Mouse (Mus musculus) right cerebral cortex, adult 2 months (tissue): ENCODE data around the gene Vcp.
"Not testable (repeated sequence)": the region's sequence is repeated elsewhere in the genome, so short reads cannot be mapped to it uniquely, and the experiment has no call there.

ENCODE experiments used
- DNase-seq, 2 experiments: peaks; one replicate each; pipeline ENCODE4 v3.0.0; 2021 to 2022; ENCODE audit warnings: low spot score in 2 of 2

The Vcp gene

DNA sequence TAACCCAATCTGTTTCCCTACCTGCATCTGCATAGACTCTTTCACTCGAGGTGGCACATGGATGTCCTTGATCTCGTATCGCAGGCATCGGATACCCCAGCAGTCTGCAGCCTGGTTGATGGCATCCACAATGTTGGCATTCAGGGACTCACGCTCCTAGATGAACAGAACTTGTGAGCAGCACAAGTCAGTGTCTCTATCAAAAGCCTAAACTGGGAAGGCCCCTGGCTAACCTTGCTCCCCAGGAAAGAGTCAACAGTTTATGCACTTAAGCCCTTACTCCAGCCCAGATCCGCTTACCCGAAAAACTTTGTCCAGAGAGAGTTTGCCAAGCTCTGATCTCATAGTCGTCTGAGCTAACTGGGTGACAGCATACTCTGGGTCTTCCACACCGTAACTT lies 29.4 kb upstream of the Vcp start:
- no peak for DNase-seq

DNA sequence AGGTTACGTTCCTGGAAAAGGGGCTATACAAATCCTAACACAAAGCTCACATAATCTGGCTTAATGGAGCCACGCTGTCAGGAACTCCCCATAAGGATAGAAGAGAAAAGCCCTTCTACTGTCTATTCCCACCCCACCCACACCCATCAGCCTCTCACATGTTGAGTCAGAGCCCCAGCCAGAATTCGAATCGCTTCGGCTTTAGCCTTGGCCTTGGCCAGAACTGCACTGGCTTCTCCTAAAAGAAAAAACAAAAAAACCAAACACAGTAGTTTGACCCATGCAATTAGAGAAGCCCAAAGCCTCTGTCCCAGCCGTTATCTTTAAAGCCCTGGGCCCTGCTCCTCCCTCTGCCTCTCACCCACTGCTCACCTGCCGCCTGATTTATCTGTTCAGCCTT lies 28.8 kb upstream of the Vcp start:
- no peak for DNase-seq

DNA sequence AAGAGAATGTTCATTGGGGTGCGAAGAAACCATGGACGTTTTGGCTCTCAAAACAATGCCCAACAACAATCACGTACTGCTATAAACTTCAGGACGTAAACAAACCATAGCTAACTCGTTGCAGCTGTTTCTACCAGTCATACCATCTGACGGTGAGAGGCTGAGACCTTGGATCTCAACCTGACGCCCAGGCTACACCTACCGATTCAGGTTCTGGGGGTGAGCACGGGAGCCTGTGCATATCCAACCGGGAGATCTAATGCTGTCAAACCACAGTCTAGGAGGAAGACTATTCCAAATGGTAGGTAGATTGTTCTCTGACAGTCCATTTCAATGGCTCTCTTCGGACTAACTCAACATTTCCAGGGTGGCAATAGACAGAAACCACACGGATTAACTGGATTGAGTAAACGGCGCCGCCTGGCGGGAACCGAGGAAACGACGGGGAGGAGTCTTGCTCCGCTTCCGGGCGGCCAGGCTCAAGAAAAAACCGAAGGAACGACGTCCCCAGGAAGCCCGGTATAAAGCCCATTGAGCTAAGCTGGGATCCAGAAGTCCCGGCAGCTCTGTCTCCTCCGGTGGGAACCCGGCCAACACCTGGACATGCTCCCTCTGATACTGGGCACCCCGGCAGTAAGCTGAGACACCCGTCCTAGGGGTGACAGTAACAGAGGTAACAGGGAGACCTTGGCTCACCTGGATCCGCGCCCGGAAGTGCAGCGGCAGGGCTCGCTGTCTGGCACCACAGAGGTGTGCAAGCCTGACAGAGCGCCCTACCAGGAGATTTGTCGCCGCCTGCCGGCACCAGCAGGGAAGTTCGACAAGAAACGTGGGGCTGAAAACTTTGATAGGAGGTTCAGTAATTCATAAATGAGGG lies 25.0 kb upstream of the Vcp start, which contains the start of gene Pigo:
Gene Pigo, minus strand, starts transcription at position 736 of the 877 bp plus-strand sequence.
- DNase-seq: peak; percentile 93 to 96

DNA sequence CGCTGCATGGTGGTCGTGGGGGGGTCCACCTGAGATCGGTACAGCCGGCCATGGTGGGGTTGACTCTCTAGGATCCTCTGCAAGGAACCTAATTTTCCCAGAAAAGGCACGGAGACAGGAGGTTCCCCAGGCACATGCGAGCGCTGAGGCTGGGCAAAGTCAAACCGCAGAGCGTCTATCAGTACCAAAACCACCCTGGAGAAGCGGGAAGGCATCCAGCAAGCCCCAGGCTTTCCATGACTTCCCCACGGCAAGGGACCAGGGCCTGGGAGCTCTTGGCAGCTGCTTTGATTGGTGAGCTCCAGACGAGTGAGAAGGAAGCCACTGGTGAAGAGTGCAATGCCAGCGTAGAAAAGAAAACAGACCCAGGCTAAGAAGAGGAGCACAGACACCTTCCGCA lies 24.4 kb upstream of the Vcp start:
- DNase-seq: no peak

DNA sequence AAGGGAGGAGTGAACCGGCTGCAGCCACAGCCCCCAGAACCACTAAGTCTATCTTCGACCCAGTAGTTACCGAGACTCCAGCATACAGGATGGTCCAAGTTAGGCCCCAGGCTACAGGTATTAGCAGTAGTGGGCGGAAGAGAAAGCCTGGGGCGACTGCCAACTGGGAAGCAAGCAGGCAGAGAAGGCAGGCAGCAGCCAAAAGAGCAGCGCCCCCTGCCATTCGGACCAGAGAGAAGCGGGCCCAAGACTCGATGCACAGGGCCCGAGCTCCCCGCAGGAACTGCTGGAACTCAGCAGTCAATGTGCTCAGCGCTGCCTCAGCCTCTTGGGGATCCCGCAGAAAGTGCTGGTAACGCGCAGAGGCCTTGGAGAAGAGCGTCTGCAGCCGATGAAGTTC lies 21.0 kb upstream of the Vcp start:
- no peak for DNase-seq

DNA sequence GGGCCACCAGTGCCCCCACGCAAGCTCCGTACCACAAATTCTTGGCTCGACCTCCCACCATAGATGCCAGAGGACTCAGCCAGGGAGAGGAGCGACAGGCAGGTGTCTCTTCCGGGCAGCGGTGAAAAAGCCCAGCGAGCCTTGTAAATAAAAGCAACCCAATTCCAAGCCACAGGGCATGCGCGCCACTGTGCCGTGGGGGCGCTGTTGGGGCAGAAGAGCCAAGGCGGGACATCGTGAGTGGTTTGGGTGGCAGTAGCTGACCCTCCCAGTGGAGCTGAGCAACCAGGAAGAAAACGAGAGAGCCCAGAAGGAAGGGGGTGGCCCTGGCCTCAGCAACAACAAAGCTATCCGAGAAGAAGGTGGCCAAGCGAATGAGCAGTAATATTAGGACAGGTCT lies 20.6 kb upstream of the Vcp start:
- DNase-seq: no peak

DNA sequence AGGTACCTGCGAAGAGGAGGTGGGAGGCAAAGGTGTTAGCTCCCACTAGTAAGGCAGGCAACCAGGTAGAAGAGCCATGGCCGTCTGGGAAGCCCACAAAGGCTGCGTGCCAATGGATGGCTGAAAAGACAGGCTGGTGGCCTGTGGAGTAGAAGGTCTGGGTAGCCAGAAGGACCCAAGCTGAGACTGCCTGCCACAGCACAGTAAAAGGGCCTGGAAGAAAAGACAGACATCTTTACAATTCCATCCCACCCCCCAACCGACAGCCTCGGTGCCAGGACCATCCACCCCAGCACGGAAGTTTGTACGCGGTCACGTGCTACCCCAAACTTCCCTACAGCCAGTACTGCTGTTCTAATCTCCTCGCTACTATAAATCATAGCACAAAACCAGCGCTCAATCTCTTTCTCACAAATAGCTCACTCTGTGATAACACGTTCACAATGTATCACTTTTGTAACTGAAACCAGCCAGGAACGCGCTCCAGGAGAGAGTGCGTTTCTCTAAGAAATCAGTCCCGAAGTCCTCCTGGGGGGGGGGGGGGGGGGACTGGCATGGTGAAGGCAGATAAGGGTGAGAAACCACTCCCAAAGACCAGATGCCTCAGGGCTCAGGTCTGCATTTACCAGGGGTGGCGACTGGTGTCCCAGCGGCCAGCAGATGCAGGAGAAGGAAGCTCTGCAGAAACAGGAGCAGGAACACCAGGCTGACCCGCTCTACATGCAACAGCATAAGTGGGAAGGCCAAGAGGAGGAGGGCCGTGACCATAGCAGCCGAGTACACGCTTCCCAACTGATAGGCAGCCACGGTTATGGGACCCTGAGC lies 19.5 kb upstream of the Vcp start:
- DNase-seq: no peak

DNA sequence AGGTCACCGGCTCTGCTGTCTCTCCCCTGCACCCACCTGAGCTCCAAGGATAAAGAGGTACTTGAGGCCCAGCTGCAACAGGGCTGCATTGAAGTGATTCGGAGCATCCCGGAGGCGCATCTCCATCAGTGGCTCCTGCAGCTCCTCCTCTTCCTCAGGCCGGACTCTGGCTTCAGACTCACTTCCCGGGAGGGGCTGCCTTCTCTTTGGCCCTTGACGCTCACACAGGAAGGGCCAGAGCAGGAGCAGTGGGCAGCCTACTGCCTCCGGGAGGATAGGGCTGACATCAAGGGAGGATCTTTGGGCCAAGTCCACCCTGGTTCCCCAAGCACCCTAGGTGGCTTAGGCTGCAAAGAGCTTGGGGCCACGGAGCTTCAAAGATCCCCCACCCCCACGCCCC lies 18.9 kb upstream of the Vcp start:
- no peak for DNase-seq

DNA sequence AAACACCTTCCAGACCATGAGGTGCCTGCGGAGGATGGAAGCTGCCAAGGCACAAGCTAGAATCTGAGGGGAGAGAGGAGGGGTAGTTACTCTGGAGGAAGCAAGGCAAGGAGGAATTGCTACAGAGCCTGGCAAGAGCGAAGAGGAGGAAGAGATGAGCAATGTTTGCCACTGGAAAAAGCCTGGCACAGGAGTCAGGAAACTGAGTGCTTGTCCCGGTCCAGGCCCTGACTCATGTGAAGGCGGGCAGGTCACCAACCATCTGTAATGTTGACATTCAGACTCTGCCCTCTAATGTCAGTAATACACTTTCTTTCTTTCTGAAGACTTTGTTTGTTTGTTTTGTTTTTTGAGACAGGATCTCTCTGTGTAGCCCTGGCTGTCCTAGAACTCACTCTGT lies 17.8 kb upstream of the Vcp start:
- DNase-seq: no peak

DNA sequence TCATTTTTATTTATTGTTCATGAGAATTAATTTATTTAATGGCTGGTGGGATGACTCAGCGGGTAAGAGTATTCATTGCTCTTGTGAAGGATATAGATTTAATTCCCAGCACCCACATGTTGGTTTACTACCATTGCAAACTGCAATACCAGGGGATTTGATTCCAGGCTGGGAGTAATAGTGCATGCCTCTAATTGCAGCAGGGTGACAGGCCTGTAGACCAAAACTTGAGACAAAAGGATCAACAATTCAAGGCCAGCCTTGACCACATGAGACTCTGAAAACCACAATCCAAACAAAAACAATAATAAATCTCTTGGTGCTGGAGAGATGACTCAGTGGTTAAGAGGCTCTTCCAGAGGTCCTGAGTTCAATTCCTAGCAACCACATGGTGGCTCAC lies 11.8 kb upstream of the Vcp start:
- no peak for DNase-seq

DNA sequence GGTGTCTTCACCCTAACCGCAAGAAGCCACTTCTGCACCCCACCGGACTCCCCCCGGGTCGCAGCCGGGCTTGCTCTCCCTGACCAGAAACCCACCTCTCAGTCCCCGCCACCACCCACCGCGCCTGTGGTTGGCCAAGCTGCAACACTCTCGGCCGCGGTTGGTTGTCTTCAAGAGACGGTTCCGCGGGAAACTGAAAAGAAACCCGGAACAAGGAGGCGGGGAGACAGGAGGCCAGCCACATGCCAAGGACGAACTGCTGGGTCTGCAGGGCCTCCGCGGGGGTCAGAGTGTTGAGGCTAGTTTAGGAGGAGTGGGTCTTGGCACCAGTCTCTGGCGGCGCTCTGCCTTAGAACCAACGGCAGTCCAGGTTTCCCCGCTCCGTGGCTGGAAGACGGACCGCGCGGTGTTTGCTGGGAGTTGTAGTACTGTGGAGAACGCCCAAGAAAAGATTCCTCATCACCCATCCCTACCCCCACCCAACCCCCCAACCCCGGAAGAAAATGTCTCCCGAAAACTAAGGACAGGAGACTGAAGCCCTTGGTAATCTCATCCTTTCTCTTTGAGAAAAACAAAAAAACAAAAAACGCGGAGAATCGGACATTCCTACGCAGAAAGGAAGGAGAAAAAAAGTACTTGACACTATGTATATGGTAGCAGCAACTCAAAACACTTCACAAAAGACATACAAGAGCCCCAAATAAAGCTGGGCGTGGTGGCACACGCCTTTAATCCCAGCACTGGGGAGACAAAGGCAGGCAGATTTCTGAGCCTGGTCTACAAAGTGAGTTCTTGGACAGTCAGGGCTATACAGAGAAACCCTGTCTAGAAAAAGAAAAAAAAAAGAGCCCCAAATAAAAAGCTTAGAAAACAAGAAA lies 10.1 kb upstream of the Vcp start, which contains the start of gene Fancg:
Gene Fancg, minus strand, starts transcription at position 346 of the 878 bp plus-strand sequence.
- DNase-seq: peak; percentile 84 to 89

DNA sequence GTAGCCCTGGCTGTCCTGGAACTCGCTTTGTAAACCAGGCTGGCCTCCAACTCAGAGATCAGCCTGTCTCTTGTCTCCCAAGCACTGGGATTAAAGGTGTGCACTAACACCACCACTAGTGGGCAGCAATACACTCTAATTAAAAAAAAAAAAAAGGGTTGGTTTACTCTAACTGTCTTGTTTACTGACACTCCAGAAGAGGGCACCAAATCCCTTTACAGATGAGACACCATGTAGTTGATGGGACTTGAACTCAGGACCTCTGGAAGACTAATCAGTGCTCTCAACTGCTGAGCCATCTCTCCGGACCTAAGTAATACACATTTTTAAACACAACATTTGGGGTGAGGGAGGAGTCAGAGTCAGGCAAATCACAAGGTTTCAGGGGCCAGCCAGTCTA lies 5.5 kb upstream of the Vcp start:
- DNase-seq: no peak

DNA sequence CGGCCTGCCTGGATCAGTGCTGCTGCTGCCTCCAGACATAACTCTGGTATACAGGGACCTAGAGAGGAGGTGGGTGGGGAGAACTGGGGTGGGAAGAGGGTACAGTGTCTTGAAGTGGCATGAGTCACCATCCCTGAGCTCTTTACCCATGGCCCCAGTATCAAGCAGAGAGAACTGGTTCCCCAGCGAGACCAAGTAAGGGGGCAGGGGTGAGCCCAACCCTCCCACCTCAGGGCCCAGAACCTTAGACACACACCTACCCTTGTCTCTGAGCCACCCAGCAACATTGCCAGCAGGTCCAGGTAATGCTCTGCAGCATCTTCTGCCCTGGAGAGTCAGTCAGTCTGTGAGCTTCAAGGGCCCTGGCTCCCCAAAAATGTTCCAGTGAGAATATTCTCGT lies 4.6 kb upstream of the Vcp start:
- no peak for DNase-seq

DNA sequence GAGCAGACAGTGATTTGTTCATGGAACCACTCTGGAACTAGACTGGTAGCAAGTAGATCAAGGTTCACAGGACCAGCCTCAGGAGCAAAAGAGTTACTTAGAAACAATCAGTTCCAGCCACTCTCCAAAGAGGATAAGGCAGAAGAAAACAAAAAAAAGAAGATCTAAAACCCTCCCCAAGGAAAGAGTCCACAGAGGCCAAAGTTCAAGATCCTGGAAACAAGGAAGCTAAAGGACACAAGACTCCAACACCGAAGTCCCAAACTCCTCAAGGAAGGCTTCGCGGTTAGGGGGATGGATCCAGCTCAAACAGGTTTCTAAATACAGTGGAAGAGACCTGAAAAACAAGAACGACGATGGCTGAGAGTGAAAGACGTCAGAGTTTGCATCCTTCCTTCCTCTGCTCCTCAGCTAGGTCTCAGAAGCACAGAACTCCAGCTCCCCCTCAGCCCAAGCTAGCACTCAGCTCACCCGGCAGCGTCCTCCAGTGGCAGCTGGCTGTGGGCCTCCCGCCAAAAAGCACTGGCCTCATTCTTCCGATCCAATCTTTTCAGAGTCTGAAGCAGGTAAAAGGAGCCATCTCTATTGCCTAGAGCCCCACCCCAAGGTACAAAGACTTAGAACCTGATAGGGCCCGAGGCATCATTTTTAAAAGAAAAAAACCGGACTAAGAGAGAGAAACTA lies 2.6 kb upstream of the Vcp start:
- no peak for DNase-seq

DNA sequence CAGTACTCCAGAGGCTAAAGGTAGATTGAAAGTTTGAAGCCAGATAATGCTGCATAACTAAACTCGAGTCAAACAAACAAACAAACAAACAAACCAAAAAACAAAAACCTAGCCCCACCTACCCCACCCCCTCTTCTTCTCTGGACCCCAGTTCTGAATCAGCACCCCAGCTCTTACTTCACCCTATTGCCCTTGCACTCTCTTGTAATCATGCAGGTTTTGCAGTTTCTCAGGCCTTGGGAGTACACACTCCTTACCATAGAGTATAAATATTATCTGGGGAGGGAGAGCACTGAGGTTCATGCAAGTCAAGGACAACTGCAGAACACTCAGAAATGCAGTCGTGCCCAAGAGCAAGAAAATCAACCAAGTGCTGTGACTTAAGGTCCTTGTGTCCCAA lies 965 bp upstream of the Vcp start:
- DNase-seq: no peak

DNA sequence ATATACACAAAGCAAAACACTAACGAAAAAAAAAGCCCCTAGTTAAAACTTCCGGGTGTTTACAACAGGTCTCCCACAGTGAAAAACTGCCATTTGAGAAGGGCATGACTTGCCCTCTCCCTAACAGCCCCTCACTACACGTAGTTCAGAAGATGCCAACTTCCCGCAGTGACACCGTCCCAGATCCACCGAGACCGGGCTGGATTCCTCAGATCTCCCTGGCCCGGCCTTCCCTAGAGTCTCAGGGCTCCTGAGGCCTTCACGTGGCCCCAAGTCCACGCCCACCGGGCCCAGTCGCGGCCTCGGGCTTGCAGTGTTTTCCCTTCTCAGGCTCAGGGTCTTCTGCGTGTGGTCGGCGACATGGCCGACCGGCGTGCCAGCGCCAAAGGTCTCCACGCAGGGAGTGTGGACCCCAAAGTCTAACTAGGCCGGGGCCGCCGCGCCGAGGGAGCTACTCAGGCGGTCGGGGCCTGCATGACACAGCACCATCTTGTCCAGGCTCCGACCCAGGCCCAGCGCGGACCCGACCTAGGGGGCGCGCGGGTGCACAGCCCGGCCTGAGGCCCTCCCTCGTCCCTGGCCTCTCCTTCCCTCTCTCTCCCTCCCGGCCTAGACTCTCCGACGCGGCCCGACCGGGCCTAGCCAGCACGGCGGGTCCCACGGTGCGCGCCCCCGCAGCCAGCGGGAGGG lies 711 bp downstream of the Vcp start:
- DNase-seq: peak; percentile 55 to 71

DNA sequence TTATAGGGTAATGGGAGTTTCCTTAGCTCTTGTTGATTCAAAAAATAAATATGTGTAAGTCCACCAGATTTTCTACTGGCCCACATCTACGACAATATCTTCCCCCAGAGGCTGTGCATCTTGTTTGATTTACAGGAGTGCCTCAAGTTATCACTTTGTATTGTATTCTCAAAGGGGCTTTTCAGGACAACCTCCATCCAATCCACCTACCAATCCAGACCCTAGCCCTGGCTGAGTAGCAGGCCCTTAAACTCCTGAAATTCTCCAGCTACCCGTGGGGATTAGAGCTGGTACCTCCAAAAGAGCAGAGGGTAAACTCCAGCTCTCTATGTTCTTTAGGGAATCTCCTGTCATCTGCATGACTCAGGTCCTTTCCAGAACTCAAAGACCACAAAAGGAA lies 2.3 kb downstream of the Vcp start:
- DNase-seq: no peak

DNA sequence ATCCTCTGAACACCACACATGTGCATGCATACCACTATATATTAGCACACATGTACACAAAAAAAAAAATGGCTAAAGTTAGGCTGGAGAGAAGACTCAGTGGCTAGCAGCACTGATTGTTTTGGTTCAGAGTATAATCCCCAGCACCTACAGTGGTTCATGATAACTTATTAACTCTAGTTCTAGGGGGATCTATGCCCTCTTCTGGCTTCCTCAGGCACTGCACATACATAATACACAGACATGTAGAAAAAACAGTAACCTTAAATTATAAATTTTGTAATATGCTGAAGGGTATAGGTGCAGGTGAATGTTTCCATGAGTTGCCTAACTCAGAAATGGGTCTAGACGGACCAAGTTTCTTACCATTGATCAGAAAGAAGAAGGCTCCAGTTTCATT lies 12.0 kb downstream of the Vcp start:
- DNase-seq: no peak

DNA sequence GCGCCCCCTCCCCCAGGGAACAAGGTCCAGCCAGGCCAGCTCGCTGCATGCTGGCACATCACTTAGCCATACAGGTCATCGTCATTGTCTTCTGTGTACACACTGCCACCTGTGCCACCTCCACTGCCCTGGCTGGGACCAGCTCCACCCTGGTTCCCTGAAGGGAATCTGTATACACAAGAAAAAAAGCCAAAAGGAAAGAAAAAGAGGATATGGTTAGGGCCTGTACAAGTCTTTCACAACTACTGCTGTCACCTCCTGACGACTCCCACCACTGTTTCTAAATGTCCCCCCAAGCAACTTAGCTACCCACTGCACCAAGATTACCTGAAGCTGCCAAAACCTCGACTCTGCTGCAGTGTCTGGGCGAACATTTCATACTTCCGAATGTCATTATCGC lies 19.8 kb downstream of the Vcp start:
- DNase-seq: not testable (repeated sequence)

DNA sequence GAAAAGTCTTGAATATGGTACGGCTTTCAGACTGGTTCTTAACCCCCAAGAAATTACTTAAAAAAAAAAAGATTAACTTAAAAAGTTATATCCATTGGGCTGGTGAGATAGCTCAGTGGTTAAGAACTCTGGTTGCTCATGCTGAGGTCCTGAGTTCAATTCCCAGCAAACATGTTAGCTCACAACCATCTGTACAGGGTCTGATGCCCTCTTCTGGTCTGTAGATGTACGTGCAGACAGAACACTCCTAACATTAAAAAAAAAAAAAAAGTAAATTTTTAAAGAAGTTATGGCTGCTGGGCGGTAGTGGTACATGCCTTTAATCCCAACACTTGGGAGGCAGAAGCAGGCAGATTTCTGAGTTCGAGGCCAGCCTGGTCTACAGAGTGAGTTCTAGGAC lies 22.2 kb downstream of the Vcp start:
- DNase-seq: no peak

DNA sequence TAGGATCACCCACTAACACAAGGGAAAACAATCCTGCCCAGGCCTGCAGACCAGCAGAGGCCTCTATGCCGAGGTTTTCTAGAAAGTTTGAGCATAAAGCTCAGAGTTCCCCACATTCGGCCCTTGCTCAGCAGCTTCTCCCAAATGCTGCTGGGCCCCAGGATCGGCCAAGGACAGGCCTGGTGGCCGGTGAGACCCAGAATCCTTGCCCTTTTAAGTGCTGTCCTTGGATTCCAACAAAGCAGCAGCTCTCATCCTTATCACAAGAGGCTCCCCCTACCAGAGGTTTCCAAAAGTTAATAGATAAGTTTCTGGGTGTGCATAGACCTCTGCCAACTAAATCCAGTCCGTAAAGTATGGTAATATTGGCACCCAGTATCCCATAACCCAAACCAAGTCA lies 26.4 kb downstream of the Vcp start:
- no peak for DNase-seq
